Mouse (Mus musculus) retina, postnatal 1 day (tissue): ENCODE measurements around the gene Klhdc3.

ENCODE experiments used
- DNase-seq: peaks from one replicate; pipeline ENCODE4 v3.0.0-alpha.2; 2012

Klhdc3 gene

GRCm38 (mm10) chr17:46651755-46652547 is 28.8 kb downstream of the Klhdc3 start:
- no peak for DNase-seq

- no peak for DNase-seq
These were observed 29.4 kb downstream of the Klhdc3 start for GRCm38 (mm10) chr17:46651292-46651691.

- peak; percentile 97 for DNase-seq
These were observed 30.3 kb downstream of the Klhdc3 start, which contains the start of gene Cul7 for GRCm38 (mm10) chr17:46650232-46651031. Gene Cul7, plus strand, starts transcription at chr17:46650337.

GRCm38 (mm10) chr17:46649811-46650210 is 30.9 kb downstream of the Klhdc3 start:
- DNase-seq, result no peak

GRCm38 (mm10) chr17:46648436-46648835 is 32.3 kb downstream of the Klhdc3 start:
- no peak for DNase-seq

- DNase-seq, result no peak
These were observed 33.4 kb downstream of the Klhdc3 start for GRCm38 (mm10) chr17:46647279-46647678.

- no peak for DNase-seq
These were observed 34.4 kb downstream of the Klhdc3 start for GRCm38 (mm10) chr17:46646322-46646662.

- peak; percentile 99 for DNase-seq
These were observed 35.0 kb downstream of the Klhdc3 start, which contains the start of the genes Klc4 and Mrpl2 for GRCm38 (mm10) chr17:46645561-46646321. Gene Klc4, minus strand, starts transcription at chr17:46646022. Gene Mrpl2, plus strand, starts transcription at chr17:46646229.

GRCm38 (mm10) chr17:46644916-46645475 is 35.7 kb downstream of the Klhdc3 start:
- no peak for DNase-seq

GRCm38 (mm10) chr17:46644152-46644805 is 36.4 kb downstream of the Klhdc3 start:
- no peak for DNase-seq

- DNase-seq, result no peak
These were observed 38.7 kb downstream of the Klhdc3 start for GRCm38 (mm10) chr17:46642060-46642459.

GRCm38 (mm10) chr17:46639929-46640328 is 40.8 kb downstream of the Klhdc3 start:
- no peak for DNase-seq

GRCm38 (mm10) chr17:46636831-46637523 is 43.7 kb downstream of the Klhdc3 start:
- DNase-seq, result peak; percentile 88

- no peak for DNase-seq
These were observed 50.9 kb downstream of the Klhdc3 start for GRCm38 (mm10) chr17:46629685-46630441.

GRCm38 (mm10) chr17:46628791-46629684 is 51.7 kb downstream of the Klhdc3 start, which contains the start of gene Ptk7:
Gene Ptk7, minus strand, starts transcription at chr17:46629504.
- peak; percentile 92 for DNase-seq

GRCm38 (mm10) chr17:46628471-46628790 is 52.3 kb downstream of the Klhdc3 start:
- no peak for DNase-seq

- no peak for DNase-seq
These were observed 53.3 kb downstream of the Klhdc3 start for GRCm38 (mm10) chr17:46627409-46627808.

GRCm38 (mm10) chr17:46624598-46624997 is 56.1 kb downstream of the Klhdc3 start:
- DNase-seq, result no peak
